Mouse (Mus musculus) G1E (cell line): Measurements from ENCODE around the gene 4930558C23Rik. TPM values are rescaled to one million over a fixed set of nuclear protein-coding genes. Genes with fewer than 3 reads are reported as not detected.
A peak's percentile ranks its signal among the peaks of the same experiment; 100 is the strongest.
"Not testable (repeated sequence)": the region's sequence is repeated elsewhere in the genome, so short reads cannot be mapped to it uniquely, and the experiment has no call there.

ENCODE experiments used
- ATAC-seq: 2 replicates; pipeline ENCODE4 v1.8.0; 2016; ENCODE audit warnings: mild to moderate bottlenecking; ENCODE audit not compliant: insufficient number of reproducible peaks, poor library complexity, low FRiP score, severe bottlenecking; ENCODE audit errors: extremely low read depth
- DNase-seq: peaks from one replicate; pipeline ENCODE4 v3.0.0; 2012; ENCODE audit warnings: low spot score
- H3K27me3 ChIP-seq: 2 replicates; pipeline ENCODE4 v1.6.1; 2012; ENCODE audit warnings: mild to moderate bottlenecking, low read length, inconsistent platforms; ENCODE audit not compliant: insufficient read depth
- H3K36me3 ChIP-seq: replicated peaks from 2 replicates; pipeline ENCODE3; 2012; ENCODE audit warnings: mild to moderate bottlenecking, inconsistent platforms
- H3K4me1 ChIP-seq: 2 replicates; pipeline ENCODE4 v1.6.1; 2012; ENCODE audit warnings: low read depth, low read length, inconsistent platforms, mixed read lengths; ENCODE audit not compliant: insufficient read depth
- H3K4me3 ChIP-seq: 2 replicates; pipeline ENCODE4 v1.5.1; 2012; ENCODE audit warnings: low read depth, mild to moderate bottlenecking, inconsistent platforms, low read length, moderate library complexity, mixed read lengths
- H3K9me3 ChIP-seq: replicated peaks from 2 replicates; pipeline ENCODE4 v1.6.1; 2012; ENCODE audit warnings: inconsistent platforms
- CTCF ChIP-seq: IDR thresholded peaks from 2 replicates; pipeline ENCODE4 v1.5.1; 2012; ENCODE audit warnings: low read depth, low read length, inconsistent platforms, mixed read lengths
- GATA1 ChIP-seq: IDR thresholded peaks from 2 replicates; pipeline ENCODE4 v1.6.1; 2012; ENCODE audit warnings: borderline replicate concordance, low read length, inconsistent platforms, mixed read lengths
- GATA2 ChIP-seq: IDR thresholded peaks from 2 replicates; pipeline ENCODE4 v1.6.1; 2012; ENCODE audit warnings: low read depth, low read length, inconsistent platforms, borderline replicate concordance
- POLR2AphosphoS5 ChIP-seq: IDR thresholded peaks from 2 replicates; pipeline ENCODE4 v1.6.1; 2012; ENCODE audit warnings: low read depth, low read length, inconsistent platforms; ENCODE audit not compliant: insufficient replicate concordance
- TAL1 ChIP-seq: conservative IDR thresholded peaks from 2 replicates; pipeline ENCODE4 v1.6.1; 2012; ENCODE audit warnings: low read depth, low read length, inconsistent platforms, mixed read lengths
- polyA plus RNA-seq: library from polyadenylated mRNA; stranded (reverse); fragments of >175 nt; gene quantifications from 2 replicates; pipeline ENCODE4 v1.2.3, GENCODE M21; 2012
- total RNA-seq, 2 experiments: library from RNA; stranded (forward) in 1 of 2; stranded (reverse) in 1 of 2; fragments of 200-1000 nt in 1 of 2; fragments of >200 nt in 1 of 2; fragmentation: Nextera tagmentation in 1 of 2; gene quantifications; 2 replicates each; pipeline ENCODE4 v1.2.3; 2014 to 2017

Gene 4930558C23Rik
- total and polyA plus RNA-seq, 3 experiments, result not detected

DNA sequence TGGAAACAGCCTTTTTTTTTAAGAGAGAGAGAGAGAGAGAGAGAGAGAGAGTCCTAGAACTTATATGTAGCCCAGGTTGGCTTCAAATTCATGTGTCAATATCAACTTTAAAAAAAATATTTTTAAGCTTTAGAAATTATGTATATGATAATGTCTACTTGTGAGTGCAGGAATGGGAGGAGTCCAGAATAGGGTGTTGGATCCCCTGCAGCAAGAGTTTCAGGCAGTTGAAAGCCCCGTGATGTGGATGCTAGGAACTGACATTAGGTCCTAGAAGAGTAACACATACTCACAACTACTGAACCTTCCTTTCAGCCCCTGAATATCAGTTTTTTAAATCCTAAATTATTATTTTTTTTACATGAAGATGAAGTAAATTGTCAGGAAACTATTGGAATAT, 32.9 kb upstream of the 4930558C23Rik start:
- Histone ChIP-seq H3K4me1 (peaks cover 36% of the 10 kb centered on the region), H3K4me3 (no peak overlapping the region; the same call in 1 of the 2 replicates), H3K27me3 (no peaks in the 10 kb centered on the region), H3K9me3 (no peaks in the 10 kb centered on the region), H3K36me3 (peaks cover 34% of the 10 kb centered on the region)
- no peak for ATAC-seq
- DNase-seq, result no peak
- TF ChIP-seq GATA2 (no peak), CTCF (no peak), POLR2AphosphoS5 (no peak), TAL1 (no peak), GATA1 (no peak)

DNA sequence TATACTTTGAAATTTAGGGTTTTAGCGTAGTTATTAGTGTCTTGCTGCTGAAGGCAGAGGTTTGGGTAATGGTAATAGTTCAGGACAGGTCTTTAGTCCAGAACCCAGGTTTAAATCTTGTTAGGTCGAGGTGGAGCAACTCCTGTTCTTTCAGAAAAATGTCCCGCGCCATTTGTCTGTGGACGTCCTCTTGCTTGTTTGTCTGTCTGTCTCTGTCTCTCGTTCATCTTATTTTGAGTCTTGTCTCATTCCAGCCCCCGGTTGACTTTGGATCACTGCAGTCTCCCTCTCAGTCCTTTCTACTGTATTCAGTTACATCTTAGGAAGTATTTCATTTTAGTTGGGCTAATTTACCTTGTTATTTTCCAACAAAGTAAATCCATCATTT, 32.3 kb upstream of the 4930558C23Rik start:
- H3K9me3 ChIP-seq, result no peaks in the 10 kb centered on the region
- H3K27me3 ChIP-seq, result no peaks in the 10 kb centered on the region
- ATAC-seq (no peak), DNase-seq (no peak)
- TF ChIP-seq POLR2AphosphoS5, result no peak
- no peak for TF ChIP-seq GATA2
- no peak for TF ChIP-seq TAL1
- TF ChIP-seq CTCF, result no peak
- H3K4me3 ChIP-seq, result peak overlapping the region; percentile 87
- peaks cover 35% of the 10 kb centered on the region for H3K4me1 ChIP-seq
- H3K36me3 ChIP-seq, result peaks cover 31% of the 10 kb centered on the region

- H3K4me1 ChIP-seq, result peaks cover 31% of the 10 kb centered on the region
- DNase-seq (peak; percentile 99), ATAC-seq (peak; percentile 100)
- H3K36me3 ChIP-seq, result peaks cover 27% of the 10 kb centered on the region
- no peak for TF ChIP-seq TAL1
- TF ChIP-seq POLR2AphosphoS5, result no peak
- no peak for TF ChIP-seq CTCF
- TF ChIP-seq GATA2, result no peak
- TF ChIP-seq GATA1, result no peak
- H3K9me3 ChIP-seq, result no peaks in the 10 kb centered on the region
- no peaks in the 10 kb centered on the region for H3K27me3 ChIP-seq
- H3K4me3 ChIP-seq, result peak within 1 kb of the TSS; percentile 87
Measured at GRCm38 (mm10) chr3:95434136-95434982, 31.7 kb upstream of the 4930558C23Rik start, which contains the start of gene Arnt. Arnt (plus strand) TSS chr3:95434388.

DNA sequence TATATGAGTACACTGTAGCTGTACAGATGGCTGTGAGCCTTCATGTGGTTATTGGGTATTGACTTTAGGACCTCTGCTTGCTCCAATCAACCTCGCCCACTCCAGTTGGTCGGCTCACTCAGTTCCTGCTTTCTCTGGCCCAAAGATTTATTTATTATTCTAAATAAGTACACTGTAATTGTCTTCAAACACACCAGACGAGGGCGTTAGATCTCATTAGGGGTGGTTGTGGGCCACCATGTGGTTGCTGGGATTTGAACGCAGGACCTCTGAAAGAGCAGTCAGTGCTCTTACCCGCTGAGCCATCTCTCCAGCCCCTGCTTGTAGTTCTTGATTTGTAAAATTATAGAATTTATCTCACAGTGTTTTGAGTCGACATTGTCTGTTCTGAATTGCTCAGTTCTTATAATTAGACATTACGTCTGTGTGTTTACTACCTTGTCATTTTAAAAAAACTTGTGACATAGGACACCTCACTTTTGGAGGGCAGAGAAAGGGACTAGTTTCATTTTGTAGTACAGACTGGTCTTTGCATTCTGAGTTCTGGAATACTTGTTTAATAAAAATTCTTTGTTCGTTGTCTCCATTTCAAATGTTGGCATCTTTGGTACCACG, 30.8 kb upstream of the 4930558C23Rik start:
- Histone ChIP-seq H3K27me3 (no peaks in the 10 kb centered on the region), H3K9me3 (no peaks in the 10 kb centered on the region), H3K36me3 (peaks cover 20% of the 10 kb centered on the region), H3K4me3 (peak overlapping the region; percentile 87), H3K4me1 (peaks cover 29% of the 10 kb centered on the region)
- no peak for ATAC-seq
- DNase-seq, result no peak
- no peak for TF ChIP-seq TAL1
- TF ChIP-seq GATA2, result no peak
- TF ChIP-seq POLR2AphosphoS5, result no peak
- no peak for TF ChIP-seq GATA1
- TF ChIP-seq CTCF, result no peak

DNA sequence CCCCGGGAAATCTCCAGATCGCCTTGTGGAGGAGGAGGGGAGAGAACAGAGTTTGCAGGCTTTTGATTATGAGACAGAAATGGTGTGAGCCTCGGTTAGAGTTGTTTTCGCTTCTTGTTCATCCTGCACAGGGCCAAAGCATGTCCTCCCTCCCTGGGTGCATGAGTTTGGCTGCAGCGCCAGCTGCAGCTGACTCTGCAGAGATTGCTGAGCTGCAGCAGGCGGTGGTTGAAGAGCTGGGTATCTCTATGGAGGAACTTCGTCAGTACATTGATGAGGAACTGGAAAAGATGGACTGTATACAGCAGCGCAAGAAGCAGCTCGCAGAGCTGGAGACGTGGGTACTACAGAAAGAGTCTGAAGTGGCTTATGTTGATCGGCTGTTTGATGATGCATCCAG, 25.8 kb upstream of the 4930558C23Rik start:
- not testable (repeated sequence) for H3K27me3 ChIP-seq, H3K9me3 ChIP-seq, H3K4me3 ChIP-seq, H3K36me3 ChIP-seq, DNase-seq
- H3K4me1 ChIP-seq, result peaks cover 11% of the 10 kb centered on the region
- peak; percentile 15 for ATAC-seq

DNA sequence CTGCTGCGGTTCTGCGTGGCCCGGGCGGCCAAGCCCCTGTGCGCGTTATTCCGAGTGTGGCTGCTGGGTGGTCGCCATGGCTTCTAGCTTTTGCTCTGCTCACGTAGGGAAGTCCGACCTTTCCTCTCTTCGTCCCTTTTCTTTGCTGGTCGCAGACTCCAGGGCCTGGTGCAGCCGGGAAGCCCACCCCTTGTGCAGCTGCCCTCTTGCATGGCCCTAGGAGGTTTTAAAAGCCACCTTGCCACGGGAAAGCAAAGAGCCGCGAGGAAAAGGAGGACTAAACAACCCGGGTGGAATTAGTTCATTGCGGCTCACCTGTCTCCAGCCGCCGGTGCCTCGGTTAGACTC, 25.2 kb upstream of the 4930558C23Rik start:
- not testable (repeated sequence) for DNase-seq, H3K27me3 ChIP-seq, ATAC-seq, H3K36me3 ChIP-seq, H3K4me1 ChIP-seq, H3K9me3 ChIP-seq
- H3K4me3 ChIP-seq, result peak overlapping the region; percentile 58; the same call in 1 of the 2 replicates

- DNase-seq, H3K27me3 ChIP-seq, H3K36me3 ChIP-seq, H3K9me3 ChIP-seq, H3K4me3 ChIP-seq, H3K4me1 ChIP-seq: not testable (repeated sequence)
- peak; percentile 28; the same call in 1 of the 2 replicates for ATAC-seq
Measured at GRCm38 (mm10) chr3:95427117-95427890, 24.7 kb upstream of the 4930558C23Rik start.

GRCm38 (mm10) chr3:95426476-95426875, 23.8 kb upstream of the 4930558C23Rik start:
- not testable (repeated sequence) for H3K36me3 ChIP-seq, H3K4me1 ChIP-seq, H3K9me3 ChIP-seq, DNase-seq, H3K27me3 ChIP-seq, H3K4me3 ChIP-seq, ATAC-seq
